30 mouse cellular contexts compared by ENCODE assay signal in genomic region chr8:105609771-105610170, GRCm38 (mm10). TPM values are rescaled to one million over a fixed set of nuclear protein-coding genes. Genes with fewer than 3 reads are reported as not detected.
DNase-seq lines count a peak whose midpoint lies in the region; ATAC-seq and TF ChIP-seq lines count a peak whose summit lies in the region.
"Had no signal": no experiment of that assay in that cellular context is flagged by ENCODE, and none has a peak within 500 bp of the region (broad histone marks: within the 10 kb centered on the region; RNA-seq: fewer than 3 reads in every experiment).

No protein-coding gene starts in this region.

- H3K9me3 ChIP-seq in megakaryocyte, embryonic 14.5 days: no peaks in the 10 kb centered on the region
- H3K9me3 ChIP-seq in liver, embryonic 14.5 days (ENCODE audit: control insufficient read depth, low read length): no peaks in the 10 kb centered on the region
- H3K9me3 ChIP-seq in forebrain, embryonic 15.5 days: no peaks in the 10 kb centered on the region
- H3K9me3 ChIP-seq: embryonic facial prominence, embryonic 13.5 days; forebrain, embryonic 12.5 days; heart, embryonic 13.5 days; hindbrain, embryonic 13.5 days; midbrain, embryonic 15.5 days; neural tube, embryonic 13.5 days; stomach, embryonic 15.5 days had no signal

- peak overlapping the region; percentile 51 for H3K4me2 ChIP-seq in liver, embryonic 14.5 days (ENCODE audit: low read depth)
- no peak overlapping the region for H3K4me2 ChIP-seq in forebrain, embryonic 15.5 days (replicated peaks)
- H3K4me2 ChIP-seq: embryonic facial prominence, embryonic 13.5 days; forebrain, embryonic 12.5 days; heart, embryonic 13.5 days; hindbrain, embryonic 13.5 days; lung, embryonic 14.5 days; midbrain, embryonic 15.5 days; neural tube, embryonic 13.5 days; stomach, embryonic 15.5 days had no signal

- 5% methylated on average over 4 of the region's 4 CpGs for WGBS in liver, embryonic 14.5 days (ENCODE audit: insufficient replicate concordance)
- WGBS in forebrain, embryonic 15.5 days: 77% methylated on average over 4 of the region's 4 CpGs

- no peak for TF ChIP-seq CTCF in liver, embryonic 14.5 days (IDR thresholded peaks at IDR 0.05; ENCODE audit: low read depth)

- H3K27me3 ChIP-seq in megakaryocyte, embryonic 14.5 days (replicated peaks): no peaks in the 10 kb centered on the region
- H3K27me3 ChIP-seq in liver, embryonic 14.5 days (ENCODE audit: control insufficient read depth, insufficient read depth, low read length): no peaks in the 10 kb centered on the region
- peaks cover 13% of the 10 kb centered on the region; the same call in 1 of the 2 replicates for H3K27me3 ChIP-seq in forebrain, embryonic 15.5 days
- H3K27me3 ChIP-seq: Patski; stomach, embryonic 15.5 days had no signal

- peak; percentile 90 for DNase-seq in heart, adult 11 months
- no peak for DNase-seq in heart, adult 8-10 months (ENCODE audit: low spot score)
- DNase-seq in liver, embryonic 14.5 days (ENCODE audit: low read depth in 3 of 3, low spot score in 3 of 3): no peak
- no peak for DNase-seq in adrenal gland, adult 2 months
- DNase-seq: adrenal gland, adult 8-10 months; cerebellum, adult 2 months; cerebellum, postnatal 25 days; embryo, embryonic 11 days; heart, postnatal 14 days; kidney, adult 8-10 months; kidney, postnatal 14 days; layer of hippocampus, postnatal 36 days; lung, embryonic 14.5 days; lung, postnatal 36 days; thymus, postnatal 36 days had no signal

- 0 out of 2 replicates have a peak overlapping the region, but pooled peaks have one; percentile 18 for H3K9ac ChIP-seq in liver, embryonic 14.5 days (replicated peaks)
- H3K9ac ChIP-seq in forebrain, embryonic 15.5 days (replicated peaks): no peak overlapping the region
- H3K9ac ChIP-seq: embryonic facial prominence, embryonic 13.5 days; forebrain, embryonic 12.5 days; hindbrain, embryonic 13.5 days; lung, embryonic 14.5 days; midbrain, embryonic 15.5 days; neural tube, embryonic 13.5 days; stomach, embryonic 15.5 days had no signal

- peak overlapping the region; percentile 85 for H3K4me3 ChIP-seq in megakaryocyte, embryonic 14.5 days (replicated peaks)
- H3K4me3 ChIP-seq in liver, embryonic 14.5 days (ENCODE audit: insufficient read depth in 1 of 2, low read depth in 2 of 2, low read length in 2 of 2): no peak overlapping the region
- no peak overlapping the region for H3K4me3 ChIP-seq in forebrain, embryonic 15.5 days
- H3K4me3 ChIP-seq: embryonic facial prominence, embryonic 13.5 days; erythroblast, embryonic 14.5 days; forebrain, embryonic 12.5 days; heart, embryonic 13.5 days; hindbrain, embryonic 13.5 days; midbrain, embryonic 15.5 days; neural tube, embryonic 13.5 days; stomach, embryonic 15.5 days had no signal

- TF ChIP-seq EP300 in liver, embryonic 14.5 days (IDR thresholded peaks at IDR 0.05; ENCODE audit: low read depth): no peak

- H3K36me3 ChIP-seq in megakaryocyte, embryonic 14.5 days (replicated peaks; ENCODE audit: low read length): peaks cover 26% of the 10 kb centered on the region
- no peaks in the 10 kb centered on the region for H3K36me3 ChIP-seq in liver, embryonic 14.5 days (replicated peaks; ENCODE audit: control insufficient read depth, insufficient read depth, low read depth)
- H3K36me3 ChIP-seq in forebrain, embryonic 15.5 days: no peaks in the 10 kb centered on the region
- H3K36me3 ChIP-seq: embryonic facial prominence, embryonic 13.5 days; midbrain, embryonic 15.5 days had no signal

- H3K4me1 ChIP-seq in megakaryocyte, embryonic 14.5 days: peaks cover 90% of the 10 kb centered on the region
- H3K4me1 ChIP-seq in liver, embryonic 14.5 days (replicated peaks; ENCODE audit: control insufficient read depth in 2 of 2, insufficient read depth in 2 of 2, low read length in 1 of 2): peaks cover 39 to 51% of the 10 kb centered on the region in 2 experiments
- H3K4me1 ChIP-seq in forebrain, embryonic 15.5 days: peaks cover 43% of the 10 kb centered on the region

- H3K27ac ChIP-seq in liver, embryonic 14.5 days: peak overlapping the region; percentile 48
- H3K27ac ChIP-seq in forebrain, embryonic 15.5 days (replicated peaks): no peak overlapping the region
- H3K27ac ChIP-seq: embryonic facial prominence, embryonic 13.5 days; forebrain, embryonic 12.5 days; heart, embryonic 13.5 days; hindbrain, embryonic 13.5 days; midbrain, embryonic 15.5 days; neural tube, embryonic 13.5 days; stomach, embryonic 15.5 days had no signal

- no peak for ATAC-seq in megakaryocyte, adult 5-6 weeks (ENCODE audit: poor library complexity, severe bottlenecking)
- no peak for ATAC-seq in liver, embryonic 14.5 days (ENCODE audit: insufficient read depth)
- no peak for ATAC-seq in forebrain, embryonic 15.5 days (replicated peaks)
- ATAC-seq: midbrain, embryonic 15.5 days; Patski had no signal

RNA-seq across cellular contexts. Expression of gene Ripor1, which starts 4.7 kb away (rescaled TPM):
- 10 to 100 TPM; 45.5 to 50.0 (median 47.4) TPM for total RNA-seq in heart, adult 8-10 months (2022)
- 19.3 and 27.7 TPM in 2 replicates for polyA plus RNA-seq in megakaryocyte, embryonic 14.5 days (2012; ENCODE audit: insufficient read depth, low replicate concordance)
- total RNA-seq in megakaryocyte, adult 5-6 weeks (2015): 13.5 and 16.9 TPM in 2 replicates
- total RNA-seq in megakaryocyte, adult 5-6 weeks (2017): 1.6 and 2.6 TPM in 2 replicates
- polyA plus RNA-seq in liver, embryonic 14.5 days (2012; rRNA removed): 4.5 and 5.4 TPM in 2 replicates
- 4.9 and 6.1 TPM in 2 replicates for polyA plus RNA-seq in liver, embryonic 14.5 days (2014; fragmentation: Nextera tagmentation; extraction: Ambion mirVana)
- 10 to 100 TPM; 23.2 to 37.3 TPM for total RNA-seq in adrenal gland, adult 2 months (2021)
- 29.8 and 33.0 TPM in 2 replicates for polyA plus RNA-seq in adrenal gland, adult 2 months (2012; rRNA removed)
- polyA plus RNA-seq in forebrain, embryonic 15.5 days (2015; fragmentation: Nextera tagmentation; extraction: Ambion mirVana): 26.5 and 29.0 TPM in 2 replicates

RNA-seq across cellular contexts. Expression of gene Ctcf, which starts 26.6 kb away (rescaled TPM):
- 10 to 100 TPM; 37.4 to 46.3 (median 40.7) TPM for total RNA-seq in heart, adult 8-10 months (2022)
- 18.1 and 68.4 TPM in 2 replicates for polyA plus RNA-seq in megakaryocyte, embryonic 14.5 days (2012; ENCODE audit: insufficient read depth, low replicate concordance)
- total RNA-seq in megakaryocyte, adult 5-6 weeks (2015): 97.0 and 98.3 TPM in 2 replicates
- total RNA-seq in megakaryocyte, adult 5-6 weeks (2017): 101 and 124 TPM in 2 replicates
- polyA plus RNA-seq in liver, embryonic 14.5 days (2012; rRNA removed): 11.6 and 21.1 TPM in 2 replicates
- 40.9 and 49.2 TPM in 2 replicates for polyA plus RNA-seq in liver, embryonic 14.5 days (2014; fragmentation: Nextera tagmentation; extraction: Ambion mirVana)
- total RNA-seq in adrenal gland, adult 2 months (2021): 10 to 100 TPM; 51.5 to 53.4 TPM
- polyA plus RNA-seq in adrenal gland, adult 2 months (2012; rRNA removed): 14.5 and 15.6 TPM in 2 replicates
- polyA plus RNA-seq in forebrain, embryonic 15.5 days (2015; fragmentation: Nextera tagmentation; extraction: Ambion mirVana): 150 and 152 TPM in 2 replicates

RNA-seq across cellular contexts. Expression of gene Agrp, which starts 27.4 kb away (rescaled TPM):
- total RNA-seq in heart, adult 8-10 months (2022): not detected
- not detected in 2 replicates for polyA plus RNA-seq in megakaryocyte, embryonic 14.5 days (2012; ENCODE audit: insufficient read depth, low replicate concordance)
- not detected in 2 replicates for total RNA-seq in megakaryocyte, adult 5-6 weeks (2015)
- not detected in 2 replicates for total RNA-seq in megakaryocyte, adult 5-6 weeks (2017)
- not detected in 2 replicates for polyA plus RNA-seq in liver, embryonic 14.5 days (2012; rRNA removed)
- polyA plus RNA-seq in liver, embryonic 14.5 days (2014; fragmentation: Nextera tagmentation; extraction: Ambion mirVana): 0.23 and 0.27 TPM in 2 replicates
- total RNA-seq in adrenal gland, adult 2 months (2021): 1 to 10 TPM; 2.3 to 2.4 TPM
- polyA plus RNA-seq in adrenal gland, adult 2 months (2012; rRNA removed): 1.5 and 2.6 TPM in 2 replicates
- polyA plus RNA-seq in forebrain, embryonic 15.5 days (2015; fragmentation: Nextera tagmentation; extraction: Ambion mirVana): 0.47 and 0.69 TPM in 2 replicates
- total RNA-seq: gastrocnemius, adult 8-10 months; granulocyte monocyte progenitor cell, adult 5-6 weeks; heart, postnatal 14 days; layer of hippocampus, postnatal 36 days; left cerebral cortex, postnatal 10 days had no signal
- polyA plus RNA-seq: erythroblast, embryonic 14.5 days had no signal

RNA-seq across cellular contexts. Expression of gene Atp6v0d1, which starts 43.9 kb away (rescaled TPM):
- 10 to 100 TPM; 41.6 to 53.8 (median 51.7) TPM for total RNA-seq in heart, adult 8-10 months (2022)
- polyA plus RNA-seq in megakaryocyte, embryonic 14.5 days (2012; ENCODE audit: insufficient read depth, low replicate concordance): 19.8 and 57.3 TPM in 2 replicates
- 222 and 239 TPM in 2 replicates for total RNA-seq in megakaryocyte, adult 5-6 weeks (2015)
- 86.2 and 101 TPM in 2 replicates for total RNA-seq in megakaryocyte, adult 5-6 weeks (2017)
- polyA plus RNA-seq in liver, embryonic 14.5 days (2012; rRNA removed): 36.0 and 40.1 TPM in 2 replicates
- polyA plus RNA-seq in liver, embryonic 14.5 days (2014; fragmentation: Nextera tagmentation; extraction: Ambion mirVana): 44.3 and 46.3 TPM in 2 replicates
- total RNA-seq in adrenal gland, adult 2 months (2021): 100 to 1,000 TPM; 113 to 118 TPM
- 77.6 and 80.3 TPM in 2 replicates for polyA plus RNA-seq in adrenal gland, adult 2 months (2012; rRNA removed)
- polyA plus RNA-seq in forebrain, embryonic 15.5 days (2015; fragmentation: Nextera tagmentation; extraction: Ambion mirVana): 184 and 193 TPM in 2 replicates
